Mouse (Mus musculus) lung, postnatal 0 days (tissue): ENCODE measurements around the gene Hist2h2aa1. TPM values are rescaled to one million over a fixed set of nuclear protein-coding genes. Genes with fewer than 3 reads are reported as not detected.
"Not testable (repeated sequence)": the region's sequence is repeated elsewhere in the genome, so short reads cannot be mapped to it uniquely, and the experiment has no call there.

Experiments
- ATAC-seq: fragments of 200-750 bp; cut with Nextera tagmentation; 2 replicates; pipeline ENCODE4 v1.8.0; 2017; ENCODE audit warnings: moderate library complexity
- DNase-seq: peaks from one replicate; pipeline ENCODE4 v3.0.0-alpha.2; 2016; ENCODE audit warnings: low spot score
- H3K27ac ChIP-seq: fragments of 300-500 bp; sonication (generic); 2 replicates; pipeline ENCODE4 v1.5.1; 2014; ENCODE audit warnings: antibody characterized with exemption, mild to moderate bottlenecking, low read length, mixed read lengths
- H3K27me3 ChIP-seq: fragments of 300-500 bp; sonication (generic); replicated peaks from 2 replicates; pipeline ENCODE4 v1.6.1; 2014; ENCODE audit warnings: low read length, mixed read lengths; ENCODE audit not compliant: insufficient read depth
- H3K36me3 ChIP-seq: fragments of 300-500 bp; sonication (generic); 2 replicates; pipeline ENCODE4 v1.6.1; 2014; ENCODE audit warnings: low read length, mixed read lengths; ENCODE audit not compliant: insufficient read depth
- H3K4me1 ChIP-seq: fragments of 300-500 bp; sonication (generic); 2 replicates; pipeline ENCODE4 v1.6.1; 2014; ENCODE audit warnings: antibody characterized with exemption, low read depth, low read length, mixed read lengths; ENCODE audit not compliant: insufficient read depth
- H3K4me2 ChIP-seq: fragments of 300-500 bp; sonication (generic); replicated peaks from 2 replicates; pipeline ENCODE4 v1.6.1; 2014; ENCODE audit warnings: low read depth, mild to moderate bottlenecking, low read length, moderate library complexity, mixed read lengths
- H3K4me3 ChIP-seq: fragments of 300-500 bp; sonication (generic); 2 replicates; pipeline ENCODE4 v1.5.1; 2014; ENCODE audit warnings: low read depth, low read length
- H3K9ac ChIP-seq: fragments of 300-500 bp; sonication (generic); replicated peaks from 2 replicates; pipeline ENCODE4 v1.6.1; 2014; ENCODE audit warnings: low read depth, mild to moderate bottlenecking
- H3K9me3 ChIP-seq: fragments of 300-500 bp; sonication (generic); 2 replicates; pipeline ENCODE4 v1.6.1; 2016; ENCODE audit warnings: low read length, mixed read lengths
- CTCF ChIP-seq: IDR thresholded peaks from 2 replicates; pipeline ENCODE4 v1.5.1; 2016; ENCODE audit warnings: antibody characterized with exemption, mild to moderate bottlenecking
- EP300 ChIP-seq: IDR thresholded peaks from 2 replicates; pipeline ENCODE4 v1.6.1; 2016; ENCODE audit warnings: antibody characterized with exemption, mild to moderate bottlenecking, control low read depth
- WGBS: fragments of 180-500 bp; shearing (Covaris S2); extraction: QIAGEN DNeasy Blood & Tissue Kit; methylation state at CpG from one replicate; pipeline ENCODE4 v1.1.7; 2014; 5-methylcytosine and 5-hydroxymethylcytosine counted together
- microRNA-seq: library from miRNA; unstranded; fragments of <30 nt; microRNA quantifications from one replicate; pipeline ENCODE4, GENCODE M21; 2016
- polyA plus RNA-seq: library from polyadenylated mRNA; unstranded; fragments of >200 nt; fragmentation: Nextera tagmentation; extraction: Ambion mirVana; gene quantifications from 2 replicates; pipeline ENCODE4 v1.2.1, GENCODE M21; 2015

The Hist2h2aa1 gene
- polyA plus RNA-seq, 1 experiment from 2014 or later: 60.0 TPM

DNA sequence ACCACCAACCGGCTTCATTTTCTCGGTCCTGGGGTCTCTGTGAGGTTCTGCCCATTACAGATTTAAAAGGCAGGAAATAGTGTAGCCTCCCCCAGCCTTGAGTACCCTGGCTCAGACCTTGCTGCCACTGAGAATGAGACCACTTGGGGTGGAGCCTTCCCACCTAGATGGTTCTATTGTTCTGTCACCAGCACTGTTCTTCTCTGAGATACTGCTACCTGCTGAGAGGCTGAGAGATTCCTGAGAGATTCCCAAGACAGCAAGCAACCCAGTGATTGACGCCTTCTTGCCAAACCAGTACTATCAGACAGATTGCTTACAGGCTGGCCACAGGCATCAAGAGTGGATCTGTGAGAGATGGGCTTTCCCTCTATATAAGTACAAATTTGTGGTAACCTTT lies 43.9 kb downstream of the Hist2h2aa1 start:
- TF ChIP-seq CTCF: no peak
- no peak for TF ChIP-seq EP300
- ATAC-seq: no peak
- H3K27ac ChIP-seq: no peak overlapping the region
- WGBS: 60% methylated on average over 3 of the region's 3 CpGs
- H3K4me1 ChIP-seq: no peaks in the 10 kb centered on the region
- no peak overlapping the region for H3K4me2 ChIP-seq
- H3K4me3 ChIP-seq: no peak overlapping the region
- DNase-seq: no peak
- H3K9ac ChIP-seq: no peak overlapping the region
- no peaks in the 10 kb centered on the region for H3K36me3 ChIP-seq
- H3K9me3 ChIP-seq: no peaks in the 10 kb centered on the region
- H3K27me3 ChIP-seq: no peaks in the 10 kb centered on the region

DNA sequence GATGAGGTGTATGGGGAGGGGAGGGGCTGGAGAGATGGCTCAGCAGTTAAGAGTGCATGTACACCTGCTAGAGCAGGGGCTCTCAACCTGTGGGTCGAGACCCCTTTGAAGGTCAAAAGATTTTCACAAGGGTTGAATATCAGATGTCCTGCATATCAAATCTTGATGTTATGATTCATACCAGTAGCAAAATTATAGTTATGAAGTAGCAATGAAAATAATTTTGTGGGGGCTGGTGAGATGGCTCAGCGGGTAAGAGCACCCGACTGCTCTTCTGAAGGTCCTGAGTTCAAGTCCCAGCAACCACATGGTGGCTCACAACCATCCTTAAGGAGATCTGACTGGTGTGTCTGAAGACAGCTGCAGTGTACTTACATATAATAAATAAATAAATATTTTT lies 45.4 kb downstream of the Hist2h2aa1 start:
- DNase-seq, H3K9ac ChIP-seq, H3K4me2 ChIP-seq, H3K4me3 ChIP-seq, H3K36me3 ChIP-seq, H3K9me3 ChIP-seq, H3K27me3 ChIP-seq, H3K4me1 ChIP-seq, H3K27ac ChIP-seq, ATAC-seq: not testable (repeated sequence)
- 86% methylated on average over 3 of the region's 3 CpGs for WGBS

DNA sequence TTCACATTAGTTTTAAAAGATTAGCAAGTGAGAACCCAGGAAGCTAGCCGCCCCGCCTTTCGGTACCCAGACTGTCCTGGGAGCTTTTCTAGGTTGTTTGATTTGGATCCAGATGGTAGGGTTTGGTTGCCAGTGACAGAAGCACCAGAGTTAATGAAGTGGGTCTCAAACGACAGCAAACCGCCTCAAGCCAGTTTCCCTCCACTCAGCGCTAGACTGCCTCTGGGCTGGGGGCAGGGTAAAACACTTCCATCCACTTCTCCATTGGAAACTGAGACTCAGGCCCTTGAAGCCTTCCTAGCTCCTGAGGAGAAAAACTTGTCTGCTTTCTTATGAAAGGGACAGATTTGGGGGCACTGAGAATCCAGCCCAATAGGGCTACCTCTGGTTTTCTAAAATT lies 47.3 kb downstream of the Hist2h2aa1 start:
- DNase-seq: no peak
- Histone ChIP-seq H3K27ac (no peak overlapping the region), H3K9me3 (no peaks in the 10 kb centered on the region), H3K27me3 (no peaks in the 10 kb centered on the region), H3K36me3 (no peaks in the 10 kb centered on the region), H3K4me3 (no peak overlapping the region), H3K4me1 (no peaks in the 10 kb centered on the region), H3K9ac (no peak overlapping the region), H3K4me2 (no peak overlapping the region)
- 49% methylated on average over 6 of the region's 6 CpGs for WGBS
- no peak for ATAC-seq
- TF ChIP-seq CTCF (no peak), EP300 (no peak)

DNA sequence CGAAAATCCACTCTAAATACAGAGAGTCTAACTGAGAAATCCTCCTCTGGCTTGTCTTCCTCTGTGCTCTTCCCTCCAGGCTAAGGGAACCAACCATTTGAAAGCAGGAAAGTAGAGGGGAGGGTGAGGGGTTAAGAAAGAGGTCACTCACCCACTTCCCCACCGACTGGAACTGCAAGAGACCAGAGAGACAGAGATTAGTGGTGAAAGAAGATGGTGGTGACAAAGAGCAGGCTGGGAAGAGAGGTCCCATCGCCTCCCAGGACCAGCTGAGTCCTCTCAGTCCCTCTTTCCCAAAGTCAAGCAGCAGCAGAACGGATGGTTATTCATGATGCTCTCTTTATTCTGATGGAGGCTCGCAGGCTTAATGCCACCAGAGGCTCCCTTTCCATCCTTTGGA lies 48.1 kb downstream of the Hist2h2aa1 start:
- TF ChIP-seq CTCF (no peak), EP300 (no peak)
- 45% methylated on average over 5 of the region's 5 CpGs for WGBS
- Histone ChIP-seq H3K4me3 (no peak overlapping the region), H3K36me3 (no peaks in the 10 kb centered on the region), H3K4me1 (no peaks in the 10 kb centered on the region), H3K9ac (no peak overlapping the region), H3K27me3 (no peaks in the 10 kb centered on the region), H3K9me3 (no peaks in the 10 kb centered on the region), H3K4me2 (no peak overlapping the region), H3K27ac (no peak overlapping the region)
- ATAC-seq: no peak
- no peak for DNase-seq

DNA sequence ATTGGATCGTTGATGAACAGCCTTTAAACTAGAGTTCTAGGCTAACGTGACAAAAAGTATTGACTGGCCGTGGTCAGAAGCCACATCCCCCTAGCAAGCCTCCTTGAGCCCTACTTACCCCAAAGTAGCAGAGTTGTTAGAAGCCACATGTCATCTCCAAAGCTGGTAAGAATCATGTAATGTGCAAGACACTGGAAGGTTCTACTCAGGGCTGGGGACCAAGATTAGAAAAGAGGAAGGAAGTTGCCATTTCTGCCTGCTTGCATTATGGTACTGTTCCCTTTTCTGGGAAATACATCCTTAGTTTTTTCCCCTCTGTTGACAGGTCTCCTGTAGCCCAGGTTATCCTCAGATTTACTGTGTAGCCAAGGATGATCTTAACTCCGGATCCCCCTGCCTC lies 48.5 kb downstream of the Hist2h2aa1 start, which contains the start of gene Fcgr1:
Gene Fcgr1, minus strand, starts transcription at position 183 of the 400 bp plus-strand sequence.
- TF ChIP-seq EP300 (no peak), CTCF (no peak)
- no peaks in the 10 kb centered on the region for H3K9me3 ChIP-seq
- DNase-seq (no peak), ATAC-seq (no peak)
- H3K27me3 ChIP-seq: no peaks in the 10 kb centered on the region
- H3K4me2 ChIP-seq: no peak within 1 kb of the TSS
- H3K4me3 ChIP-seq: no peak within 1 kb of the TSS
- no peak within 1 kb of the TSS for H3K27ac ChIP-seq
- WGBS: 73% methylated on average over 4 of the region's 4 CpGs
- no peaks in the 10 kb centered on the region for H3K36me3 ChIP-seq
- H3K9ac ChIP-seq: no peak within 1 kb of the TSS
- no peaks in the 10 kb centered on the region for H3K4me1 ChIP-seq

Small RNA genes lying within 50 kb of the gene (microRNA-seq; reads per million reads assigned to microRNA genes)
- gene Gm44492 (not detected), gene Gm47311 (not detected), gene Gm47313 (not detected)

Other genes starting within 250 kb of the Hist2h2aa1 start
- 53.5 and 55.4 TPM in 2 replicates for gene Plekho1, start 249.5 kb upstream of the Hist2h2aa1 start, polyA plus RNA-seq
- gene Vps45, start 187.0 kb upstream of the Hist2h2aa1 start, polyA plus RNA-seq: 32.3 and 32.8 TPM in 2 replicates
- 30.2 and 30.6 TPM in 2 replicates for gene Otud7b, start 141.0 kb upstream of the Hist2h2aa1 start, polyA plus RNA-seq
- gene Mtmr11, start 83.5 kb upstream of the Hist2h2aa1 start, polyA plus RNA-seq: 7.5 and 11.3 TPM in 2 replicates
- 64.4 and 68.4 TPM in 2 replicates for gene Sf3b4, start 73.2 kb upstream of the Hist2h2aa1 start, polyA plus RNA-seq
- gene Sv2a, start 64.3 kb upstream of the Hist2h2aa1 start, polyA plus RNA-seq: 1.9 and 2.2 TPM in 2 replicates
- 50.1 and 51.1 TPM in 2 replicates for gene Bola1, start 25.8 kb upstream of the Hist2h2aa1 start, polyA plus RNA-seq
- gene Hist2h2ab, start 25.6 kb upstream of the Hist2h2aa1 start, polyA plus RNA-seq: 0.31 TPM in 1 of 2 replicates, not detected in the other
- gene Hist2h2ac, start 24.6 kb upstream of the Hist2h2aa1 start, polyA plus RNA-seq: 3.0 and 3.6 TPM in 2 replicates
- 2.3 and 4.0 TPM in 2 replicates for gene Hist2h2be, start 24.4 kb upstream of the Hist2h2aa1 start, polyA plus RNA-seq
- 1.8 and 2.2 TPM in 2 replicates for gene Hist2h3c2, start 6.4 kb upstream of the Hist2h2aa1 start, polyA plus RNA-seq
- 168 and 196 TPM in 2 replicates for gene Hist2h2aa2, start 5.2 kb upstream of the Hist2h2aa1 start, polyA plus RNA-seq
- gene Hist2h3c1, start 1.2 kb downstream of the Hist2h2aa1 start, polyA plus RNA-seq: 0.77 TPM in 1 of 2 replicates, not detected in the other
- gene Hist2h4, start 17.8 kb downstream of the Hist2h2aa1 start, polyA plus RNA-seq: 9.7 and 9.8 TPM in 2 replicates
- gene Hist2h3b, start 23.2 kb downstream of the Hist2h2aa1 start, polyA plus RNA-seq: 12.5 and 12.9 TPM in 2 replicates
- gene Hist2h2bb, start 24.3 kb downstream of the Hist2h2aa1 start, polyA plus RNA-seq: 0.48 and 2.9 TPM in 2 replicates
- gene Fcgr1, start 48.5 kb downstream of the Hist2h2aa1 start, polyA plus RNA-seq: 4.7 and 5.3 TPM in 2 replicates
- gene BC107364, start 206.8 kb downstream of the Hist2h2aa1 start, polyA plus RNA-seq: 0.12 and 0.19 TPM in 2 replicates